Mouse (Mus musculus) liver, embryonic 14.5 days (tissue): ENCODE results near the gene Mal. TPM values are rescaled to one million over a fixed set of nuclear protein-coding genes. Genes with fewer than 3 reads are reported as not detected.
A peak's percentile ranks its signal among the peaks of the same experiment; 100 is the strongest.
"Not testable (repeated sequence)": the region's sequence is repeated elsewhere in the genome, so short reads cannot be mapped to it uniquely, and the experiment has no call there.

Source experiments
- ATAC-seq: fragments of 200-750 bp; cut with Nextera tagmentation; 2 replicates; pipeline ENCODE4 v1.8.0; 2017; ENCODE audit warnings: moderate number of reproducible peaks, mild to moderate bottlenecking, moderate library complexity; ENCODE audit not compliant: insufficient read depth
- DNase-seq, 3 experiments: peaks; one replicate each; pipeline ENCODE4 v3.0.0-alpha.2; 2012 to 2013; ENCODE audit warnings: low read depth in 3 of 3, low spot score in 3 of 3
- H3K27ac ChIP-seq: fragments of 300-500 bp; sonication (generic); 2 replicates; pipeline ENCODE4 v1.5.1; 2014; ENCODE audit warnings: moderate library complexity, mild to moderate bottlenecking, control low read depth, inconsistent platforms
- H3K27me3 ChIP-seq: fragments of 300-500 bp; sonication (generic); 2 replicates; pipeline ENCODE4 v1.6.1; 2014; ENCODE audit warnings: mild to moderate bottlenecking, low read length, moderate library complexity; ENCODE audit not compliant: control insufficient read depth, insufficient read depth
- H3K36me3 ChIP-seq: fragments of 300-500 bp; sonication (generic); replicated peaks from 2 replicates; pipeline ENCODE4 v1.6.1; 2014; ENCODE audit warnings: low read depth; ENCODE audit not compliant: control insufficient read depth, insufficient read depth
- H3K4me1 ChIP-seq, 2 experiments: fragments of 200-500 bp in 1 of 2; fragments of 300-500 bp in 1 of 2; sonication (generic) in 1 of 2; replicated peaks; 2 replicates each; pipeline ENCODE4 v1.6.1; 2012 to 2014; ENCODE audit warnings: antibody characterized with exemption in 1 of 2, inconsistent platforms in 1 of 2, low read length in 1 of 2; ENCODE audit not compliant: control insufficient read depth in 2 of 2, insufficient read depth in 2 of 2
- H3K4me2 ChIP-seq: fragments of 300-500 bp; sonication (generic); 2 replicates; pipeline ENCODE4 v1.6.1; 2014; ENCODE audit warnings: low read depth, mild to moderate bottlenecking, control low read depth, moderate library complexity
- H3K4me3 ChIP-seq, 2 experiments: fragments of 200-500 bp in 1 of 2; fragments of 300-500 bp in 1 of 2; sonication (generic) in 1 of 2; 2 replicates each; pipeline ENCODE4 v1.5.1; 2012 to 2014; ENCODE audit warnings: low read depth in 2 of 2, low read length in 2 of 2, mild to moderate bottlenecking in 2 of 2, control low read depth in 1 of 2, inconsistent platforms in 1 of 2, moderate library complexity in 1 of 2; ENCODE audit not compliant: insufficient read depth in 1 of 2
- H3K9ac ChIP-seq: fragments of 300-500 bp; sonication (generic); replicated peaks from 2 replicates; pipeline ENCODE4 v1.6.1; 2014; ENCODE audit warnings: mild to moderate bottlenecking, control low read depth, moderate library complexity
- H3K9me3 ChIP-seq: fragments of 300-500 bp; sonication (generic); 2 replicates; pipeline ENCODE4 v1.6.1; 2016; ENCODE audit warnings: low read length, mixed read lengths; ENCODE audit not compliant: control insufficient read depth
- CTCF ChIP-seq: IDR thresholded peaks from 2 replicates; pipeline ENCODE4 v1.5.1; 2016; ENCODE audit warnings: antibody characterized with exemption, low read depth, control low read depth
- EP300 ChIP-seq: IDR thresholded peaks from 2 replicates; pipeline ENCODE4 v1.6.1; 2016; ENCODE audit warnings: antibody characterized with exemption, low read depth
- WGBS: fragments of 180-500 bp; shearing (Covaris S2); extraction: QIAGEN DNeasy Blood & Tissue Kit; methylation state at CpG from one replicate; pipeline ENCODE4 v1.1.7; 2014; ENCODE audit not compliant: insufficient replicate concordance; 5-methylcytosine and 5-hydroxymethylcytosine counted together
- polyA plus RNA-seq, 2 experiments: library from polyadenylated mRNA; depleted of rRNA in 1 of 2; stranded (reverse) in 1 of 2; unstranded in 1 of 2; fragments of >200 nt; fragmentation: Nextera tagmentation in 1 of 2; extraction: Ambion mirVana in 1 of 2; gene quantifications; 2 replicates each; pipeline versions ENCODE4 v1.2.1 to v1.2.3; 2012 to 2014

Gene Mal
- polyA plus RNA-seq, 2 experiments = 0.03 to 0.06 TPM

DNA sequence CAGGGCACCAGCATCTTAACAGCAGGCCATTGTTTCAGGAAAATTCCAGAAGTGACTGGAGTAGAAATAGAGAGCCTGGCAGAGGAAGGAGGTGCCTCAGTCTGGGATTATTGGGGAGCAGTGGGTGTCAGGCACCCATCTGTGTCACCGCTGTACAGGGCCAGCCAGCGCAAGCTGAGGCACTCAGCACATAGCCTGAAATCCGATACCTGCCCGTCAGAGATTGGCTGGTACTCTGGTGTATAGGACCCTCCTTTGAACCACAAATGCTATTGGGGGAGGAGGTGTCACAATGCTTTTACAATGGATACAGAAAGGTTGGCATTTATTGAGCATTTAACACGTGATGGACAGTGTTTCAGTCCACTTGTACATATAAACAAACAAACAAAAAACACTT lies 47.5 kb downstream of the Mal start:
- no peaks in the 10 kb centered on the region for H3K4me1 ChIP-seq
- ATAC-seq = no peak

DNA sequence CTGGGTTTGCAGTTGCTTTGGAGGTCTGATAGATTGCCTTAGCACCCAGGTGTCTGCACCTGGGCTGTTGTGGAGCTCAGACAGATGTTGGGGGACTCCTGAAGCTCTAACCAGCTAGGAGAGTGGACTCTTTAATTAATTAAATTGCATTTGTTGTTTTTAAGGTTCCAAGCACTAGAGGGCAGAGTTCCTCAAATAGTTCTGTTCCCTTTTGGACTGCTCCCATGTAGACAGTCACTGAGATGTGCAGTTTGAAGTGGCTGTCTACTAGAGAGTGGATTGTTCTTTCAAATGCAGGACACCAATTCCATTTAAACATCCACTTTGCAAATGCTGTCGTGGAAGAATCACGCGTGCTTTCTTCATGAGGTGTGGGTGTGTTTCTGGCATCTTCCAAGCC lies 48.3 kb downstream of the Mal start:
- Histone ChIP-seq H3K27ac (no peak overlapping the region), H3K36me3 (peaks cover 3% of the 10 kb centered on the region), H3K9me3 (no peaks in the 10 kb centered on the region), H3K4me3 (no peak overlapping the region), H3K4me1 (no peaks in the 10 kb centered on the region), H3K4me2 (no peak overlapping the region), H3K27me3 (no peaks in the 10 kb centered on the region), H3K9ac (no peak overlapping the region)
- 60% methylated on average over 3 of the region's 3 CpGs for WGBS
- DNase-seq (no peak), ATAC-seq (no peak)
- TF ChIP-seq EP300 (no peak), CTCF (peak; percentile 39)

More for the DNA sequence above, 47.5 kb downstream of the Mal start:
- Histone ChIP-seq H3K36me3 (peaks cover 2% of the 10 kb centered on the region), H3K27me3 (no peaks in the 10 kb centered on the region), H3K4me3 (no peak overlapping the region), H3K9ac (no peak overlapping the region), H3K4me2 (no peak overlapping the region), H3K9me3 (no peaks in the 10 kb centered on the region), H3K27ac (no peak overlapping the region)
- TF ChIP-seq CTCF (no peak), EP300 (no peak)
- no peak for DNase-seq
- WGBS = 36% methylated on average over 5 of the region's 5 CpGs

DNA sequence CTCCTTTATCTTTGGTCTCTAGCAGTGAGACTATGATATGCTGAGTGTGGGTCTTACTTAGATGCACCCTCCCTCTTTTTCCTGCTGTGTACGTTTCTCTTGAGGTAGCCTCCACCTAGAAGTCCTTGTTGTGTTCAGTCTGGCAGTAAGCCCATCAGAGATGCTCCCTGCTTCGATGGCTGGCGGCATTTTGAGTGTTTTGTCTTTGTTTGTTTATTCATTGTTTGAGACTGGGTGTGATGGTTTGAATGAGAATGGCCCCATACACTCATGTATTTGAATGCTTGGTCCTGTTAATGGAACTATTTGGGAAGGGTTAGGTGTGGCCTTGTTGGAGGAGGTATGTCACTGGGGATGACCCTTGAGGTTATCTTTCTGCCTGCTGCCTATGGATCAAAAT lies 51.3 kb downstream of the Mal start:
- Histone ChIP-seq H3K27ac (no peak overlapping the region), H3K9ac (no peak overlapping the region), H3K27me3 (no peaks in the 10 kb centered on the region), H3K9me3 (no peaks in the 10 kb centered on the region), H3K4me1 (no peaks in the 10 kb centered on the region), H3K36me3 (peaks cover 11% of the 10 kb centered on the region), H3K4me3 (no peak overlapping the region), H3K4me2 (no peak overlapping the region)
- TF ChIP-seq EP300 (no peak), CTCF (no peak)
- DNase-seq = no peak
- 76% methylated on average over 3 of the region's 3 CpGs for WGBS
- ATAC-seq = no peak

DNA sequence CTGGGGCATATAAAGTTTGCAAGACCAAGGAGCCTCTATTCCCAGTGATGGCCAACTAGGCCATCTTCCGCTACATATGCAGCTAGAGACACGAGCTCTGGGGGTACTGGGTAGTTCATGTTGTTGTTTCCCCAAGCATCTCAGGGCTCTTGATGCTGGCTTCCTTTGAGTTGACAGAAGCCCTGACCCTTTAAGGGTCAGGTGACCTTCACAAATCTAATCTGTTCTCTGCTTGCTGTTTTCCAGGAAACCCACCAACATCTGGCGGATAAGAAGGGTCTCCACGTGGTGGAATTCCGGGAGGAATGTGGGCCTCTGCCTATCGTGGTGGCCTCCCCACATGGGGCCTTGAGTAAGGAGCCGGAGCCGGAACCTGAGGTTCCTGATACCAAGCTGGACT lies 53.1 kb downstream of the Mal start:
- not testable (repeated sequence) for H3K4me3 ChIP-seq, H3K4me2 ChIP-seq, DNase-seq, H3K4me1 ChIP-seq, H3K9ac ChIP-seq, H3K27ac ChIP-seq, H3K9me3 ChIP-seq, ATAC-seq, H3K27me3 ChIP-seq
- WGBS = 73% methylated on average over 5 of the region's 8 CpGs
- peaks cover 15% of the 10 kb centered on the region for H3K36me3 ChIP-seq

DNA sequence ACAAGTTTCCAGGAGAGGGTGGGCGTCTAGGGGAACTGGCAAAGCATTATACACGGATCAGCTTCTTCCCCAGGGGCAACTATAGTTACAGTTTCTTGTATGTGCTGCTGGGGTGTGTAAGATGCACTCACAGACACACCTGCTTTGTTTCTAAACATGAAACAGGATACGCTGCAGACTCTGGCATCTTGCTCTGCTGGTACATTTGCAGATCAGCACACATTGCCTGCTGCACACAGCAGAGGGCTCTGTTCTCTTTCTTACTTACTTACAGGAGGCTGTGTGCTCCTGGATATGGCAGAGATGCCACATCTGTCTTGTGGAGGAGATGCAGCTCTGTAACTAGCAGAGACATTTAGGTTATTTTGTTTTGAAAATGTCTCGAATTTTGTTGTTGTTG lies 65.7 kb downstream of the Mal start:
- no peak overlapping the region for H3K27ac ChIP-seq
- peaks cover 6% of the 10 kb centered on the region for H3K36me3 ChIP-seq
- no peak overlapping the region for H3K9ac ChIP-seq
- H3K9me3 ChIP-seq = no peaks in the 10 kb centered on the region
- TF ChIP-seq EP300 = no peak
- 0 out of 2 replicates have a peak, but pooled peaks have one; percentile 6 for TF ChIP-seq CTCF
- H3K4me2 ChIP-seq = no peak overlapping the region
- no peak for ATAC-seq
- no peak overlapping the region for H3K4me3 ChIP-seq
- WGBS = 63% methylated on average over 4 of the region's 4 CpGs
- H3K27me3 ChIP-seq = no peaks in the 10 kb centered on the region
- no peak for DNase-seq
- peaks cover 0 to 18% of the 10 kb centered on the region in 2 experiments; a peak in 2 of 4 replicates for H3K4me1 ChIP-seq
